Mouse (Mus musculus) urinary bladder, adult 18-20 months (tissue): ENCODE data around the gene Becn1.
"Not testable (repeated sequence)": the region's sequence is repeated elsewhere in the genome, so short reads cannot be mapped to it uniquely, and the experiment has no call there.

Experiments
- DNase-seq, 2 experiments: peaks; one replicate each; pipeline ENCODE4 v3.0.0; 2022; ENCODE audit warnings: low spot score in 2 of 2, mixed read lengths in 2 of 2

Becn1 gene

DNA sequence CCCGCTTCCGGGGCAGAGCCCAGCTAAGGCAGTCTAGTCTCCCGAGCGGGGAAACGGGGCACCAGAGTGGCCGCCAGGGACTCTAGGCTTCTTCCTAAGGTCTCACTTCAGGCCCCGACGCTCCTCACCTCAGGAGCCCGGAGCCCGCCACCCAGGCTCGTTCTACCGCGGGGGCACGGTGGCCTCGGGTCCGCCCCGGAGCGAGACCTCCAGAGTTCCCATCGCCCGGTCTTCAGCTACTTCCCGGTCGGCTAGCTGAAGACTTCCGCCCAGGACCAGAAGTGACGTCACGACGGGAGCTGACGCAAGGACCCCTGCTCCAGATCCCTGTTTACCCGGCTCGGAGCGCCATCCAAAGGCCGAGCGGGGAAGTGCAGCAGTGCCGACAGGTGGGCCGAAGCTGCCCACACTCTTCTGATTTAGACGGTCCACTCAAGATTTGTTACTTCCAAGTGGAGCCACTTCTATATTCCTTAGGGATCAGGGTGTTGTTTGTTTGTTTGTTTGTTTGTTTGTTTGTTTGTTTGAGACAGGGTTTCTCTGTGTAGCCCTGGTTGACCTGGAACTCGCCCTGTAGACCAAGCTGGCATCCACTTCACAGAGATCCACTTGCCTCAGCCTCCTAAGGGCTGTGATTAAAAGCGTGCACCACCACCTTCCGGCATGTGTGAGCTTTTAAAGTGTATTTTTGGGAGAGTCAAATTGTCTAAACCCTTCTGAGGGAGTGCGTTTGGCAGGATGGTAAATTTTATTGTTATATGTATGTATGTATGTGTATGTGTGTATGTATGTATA is at the start of gene Becn1:
Becn1 (minus strand) TSS at position 283 of the 795 bp plus-strand sequence.
- peak; percentile 90 to 94 for DNase-seq

DNA sequence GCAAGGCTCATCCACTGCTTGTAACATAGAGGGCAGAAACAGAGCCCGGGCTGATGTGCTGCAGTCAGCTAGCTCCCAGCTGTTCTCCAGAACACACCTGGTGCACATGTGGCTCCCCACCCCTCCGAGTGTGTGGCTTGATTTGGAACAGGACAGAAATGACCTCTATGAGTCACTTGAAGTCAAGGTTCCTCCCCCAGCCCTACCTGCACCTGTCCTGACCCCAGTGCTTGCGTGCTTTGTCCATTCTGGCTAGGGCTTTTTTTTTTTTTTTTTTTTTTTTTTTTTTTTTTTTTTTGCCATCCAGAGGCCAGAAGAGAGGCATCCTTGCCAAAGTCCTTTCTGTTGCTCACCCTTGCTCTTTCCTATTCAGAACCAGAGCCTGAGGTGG is 49.6 kb upstream of the Becn1 start:
- no peak for DNase-seq

DNA sequence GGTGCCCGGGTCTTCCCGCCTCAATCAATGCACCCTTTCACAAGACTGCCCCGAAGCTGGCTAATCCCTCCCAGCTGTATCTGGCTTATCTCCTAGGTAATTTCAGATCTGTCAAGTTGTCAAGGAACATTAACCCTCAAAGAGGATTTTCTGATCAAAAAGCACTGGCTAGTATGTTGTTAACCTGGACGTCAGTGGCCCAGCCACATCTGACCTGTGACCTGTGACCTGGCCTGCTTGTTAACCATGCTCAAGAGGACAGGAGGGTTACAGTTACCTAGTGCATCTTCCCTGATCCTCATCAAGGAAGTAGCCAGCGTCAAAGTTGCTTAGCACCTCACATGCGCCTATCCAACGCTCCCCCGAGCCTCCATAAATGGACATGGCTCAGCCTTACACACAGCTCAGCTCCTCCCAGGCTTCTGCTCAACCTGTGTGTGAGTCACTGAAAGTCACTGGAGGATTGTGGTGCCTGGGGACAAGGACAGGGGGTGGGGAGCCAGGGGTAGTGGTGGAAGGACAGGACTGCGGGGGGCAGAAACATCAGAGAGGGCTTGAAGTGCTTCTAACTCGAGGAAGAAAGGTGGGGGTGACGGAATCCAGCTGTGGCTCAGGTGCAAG is 49.1 kb upstream of the Becn1 start:
- DNase-seq: no peak

DNA sequence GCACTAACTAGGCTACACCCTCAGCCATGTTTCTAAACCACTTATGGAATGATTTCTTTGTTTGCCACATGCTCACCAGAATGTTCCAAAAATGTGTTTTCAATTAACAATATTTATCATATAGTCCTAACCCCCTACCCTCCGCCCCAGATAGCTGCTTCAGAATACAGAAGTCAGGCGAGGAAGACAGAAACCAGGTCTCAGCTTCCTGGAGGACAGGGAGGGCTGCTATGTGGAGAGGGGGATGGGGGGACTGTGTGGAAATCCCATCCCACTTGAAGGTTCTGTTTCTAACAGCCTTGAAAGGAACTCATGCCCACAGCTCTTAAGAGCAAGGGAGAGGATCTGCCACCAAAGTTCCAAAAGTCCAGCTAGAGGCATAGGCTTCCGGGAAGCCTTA is 47.1 kb upstream of the Becn1 start:
- no peak for DNase-seq

DNA sequence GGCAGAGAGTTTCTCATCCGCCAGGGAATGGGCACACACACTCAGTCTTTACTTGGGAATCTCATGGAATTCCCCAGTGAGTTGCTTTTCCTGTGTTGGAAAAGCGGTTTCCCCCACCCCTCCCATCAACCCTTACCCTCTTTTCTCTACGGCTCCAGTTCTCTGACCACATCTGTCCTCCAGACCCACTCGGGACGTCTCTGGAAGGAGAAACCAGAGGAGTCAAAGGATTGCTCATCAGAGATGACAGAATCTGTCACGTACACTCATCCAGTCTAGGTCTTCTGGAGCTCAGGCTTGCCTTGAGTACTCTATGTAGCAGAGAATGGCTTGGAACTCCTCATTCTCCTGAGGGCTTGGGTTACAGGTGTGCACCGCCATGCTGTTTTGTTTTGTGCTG is 46.7 kb upstream of the Becn1 start:
- DNase-seq: no peak

DNA sequence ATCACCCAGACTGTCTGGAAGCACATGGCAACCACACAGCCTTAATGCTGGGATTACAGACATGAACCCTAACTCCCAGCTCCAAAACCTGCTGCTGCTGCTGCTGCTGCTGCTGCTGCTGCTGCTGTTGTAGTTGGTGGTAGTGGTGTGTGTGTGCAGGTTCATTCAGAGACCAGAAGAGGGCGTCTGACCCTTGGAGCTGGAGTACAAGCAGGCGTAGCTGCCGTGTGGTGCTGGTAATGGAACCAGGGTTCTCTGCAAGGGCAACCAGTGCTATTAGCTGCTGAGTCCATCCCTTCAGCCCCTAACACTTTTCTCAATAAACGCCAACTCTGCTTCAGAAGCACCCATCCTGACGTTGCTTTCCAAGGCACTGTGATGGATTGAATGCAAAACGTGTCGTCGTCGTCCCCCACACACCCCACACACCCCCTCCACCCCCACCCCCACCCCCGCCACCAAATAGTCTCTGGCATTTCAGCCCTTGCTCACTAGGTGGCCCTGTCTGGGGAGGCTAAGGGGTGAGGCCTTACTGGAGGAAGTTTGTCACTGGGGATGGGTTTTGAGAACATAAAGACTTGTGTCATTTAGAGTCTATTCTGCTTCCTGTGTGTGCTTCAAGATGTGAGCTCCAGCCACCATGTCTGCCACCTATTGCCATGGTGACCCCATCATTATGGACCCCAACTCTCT is 45.1 kb upstream of the Becn1 start:
- DNase-seq: no peak

DNA sequence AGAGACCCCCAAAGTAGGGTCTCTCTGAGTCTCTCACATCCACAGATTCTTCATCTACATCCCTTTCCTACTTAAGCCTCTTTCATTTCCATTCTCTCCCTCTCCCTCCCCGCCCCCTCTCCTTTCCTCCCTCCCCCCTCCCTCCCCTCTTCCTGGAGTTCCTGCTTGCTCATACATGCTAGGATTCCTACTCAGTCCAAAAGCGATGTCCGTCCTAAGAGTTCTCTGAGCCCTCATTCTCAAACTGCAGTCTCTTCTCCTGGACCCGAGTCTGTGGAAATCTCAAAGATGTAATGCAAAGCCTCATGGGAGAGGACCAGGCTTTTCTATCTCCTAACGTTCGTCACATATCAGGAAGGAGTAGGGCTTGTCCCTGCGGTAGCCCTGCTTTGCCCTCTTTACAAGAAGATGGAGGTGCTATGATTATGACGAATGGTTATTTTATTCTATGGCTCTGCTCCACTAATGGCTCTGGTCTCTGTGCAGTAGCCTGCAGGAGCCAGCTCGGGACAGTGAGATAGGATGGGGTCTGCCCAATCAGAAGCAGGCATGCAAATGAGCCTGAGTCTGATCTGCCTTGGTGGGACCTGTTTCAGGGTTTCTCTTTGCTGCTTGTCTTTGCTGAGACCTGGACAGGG is 36.2 kb upstream of the Becn1 start:
- DNase-seq: no peak

DNA sequence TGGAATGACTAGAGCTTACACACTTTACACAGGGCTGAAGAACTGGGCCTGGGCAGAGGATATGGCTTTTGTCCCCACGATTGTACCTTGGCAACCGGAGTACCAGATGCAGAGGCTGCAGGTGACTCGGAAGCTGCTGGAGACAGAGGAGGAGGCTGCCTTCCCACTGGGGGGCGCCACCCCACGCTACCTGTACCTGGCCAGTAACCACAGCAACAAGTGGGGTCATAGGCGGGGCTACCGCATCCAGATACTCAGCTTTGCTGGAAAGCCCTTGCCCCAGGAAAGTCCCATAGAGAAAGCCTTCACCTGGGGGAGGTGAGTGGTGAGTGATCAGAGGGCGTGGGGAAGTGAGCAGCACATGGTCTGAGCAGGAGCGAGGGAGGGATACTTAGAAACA is 33.6 kb upstream of the Becn1 start:
- DNase-seq: no peak

DNA sequence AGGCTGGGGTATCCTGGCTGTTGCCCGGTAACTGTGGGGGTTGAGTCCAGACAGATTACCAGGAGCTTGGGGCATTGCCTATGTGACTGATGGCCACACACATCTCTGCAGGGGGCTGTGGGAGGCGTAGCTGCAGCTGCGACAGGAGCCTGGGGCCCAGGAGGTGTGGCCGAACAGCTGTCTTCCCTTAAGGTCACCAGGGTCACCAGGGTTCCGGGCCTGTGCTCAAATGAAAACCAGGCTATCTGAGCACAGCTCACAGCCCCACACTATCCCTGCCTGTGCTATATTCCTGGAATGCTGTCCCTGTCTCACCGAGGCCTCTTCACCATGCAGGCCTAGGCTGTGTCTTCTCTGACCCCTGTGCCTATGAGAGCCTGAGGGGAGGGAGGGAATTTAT is 32.4 kb upstream of the Becn1 start:
- no peak for DNase-seq

DNA sequence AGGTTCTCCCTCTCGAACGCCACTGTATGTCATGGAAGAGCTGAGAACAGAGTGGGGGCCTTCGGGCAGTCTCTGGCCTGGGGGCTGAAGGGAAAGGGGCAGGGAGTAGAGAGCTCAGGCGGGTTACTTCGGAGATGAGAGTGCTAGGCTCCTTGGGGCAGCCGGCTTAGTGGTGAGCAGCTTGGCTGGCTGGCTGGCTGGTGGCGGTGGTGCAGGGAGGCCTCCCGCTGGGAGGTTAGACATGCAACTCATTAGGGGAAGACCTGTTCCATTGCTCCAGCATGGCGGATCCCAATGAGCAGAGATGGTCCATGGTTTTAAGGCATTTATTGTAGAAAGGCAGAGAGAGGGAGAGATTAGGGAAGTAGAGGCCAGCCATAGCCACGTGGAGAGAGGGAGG is 31.9 kb upstream of the Becn1 start:
- DNase-seq: no peak

DNA sequence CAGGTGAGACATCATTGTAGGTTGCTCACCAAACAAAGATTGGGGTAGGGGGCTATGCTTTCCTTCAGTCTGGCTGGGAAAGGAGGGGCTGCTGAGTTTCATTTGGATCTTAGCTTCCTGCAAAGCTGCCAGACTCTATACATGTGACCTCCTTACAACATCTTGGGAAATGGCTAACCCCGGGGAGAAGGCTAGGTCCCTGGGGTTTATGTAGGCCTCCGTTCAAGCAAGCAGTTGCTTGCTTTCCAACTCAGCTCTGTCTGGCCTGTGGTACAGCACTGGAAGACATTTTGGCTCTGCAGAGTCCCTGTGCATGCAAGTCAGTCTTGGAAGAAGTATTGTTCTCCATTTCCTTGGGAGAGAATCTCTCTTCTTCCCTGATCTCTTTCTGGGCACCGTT is 30.5 kb upstream of the Becn1 start:
- no peak for DNase-seq

DNA sequence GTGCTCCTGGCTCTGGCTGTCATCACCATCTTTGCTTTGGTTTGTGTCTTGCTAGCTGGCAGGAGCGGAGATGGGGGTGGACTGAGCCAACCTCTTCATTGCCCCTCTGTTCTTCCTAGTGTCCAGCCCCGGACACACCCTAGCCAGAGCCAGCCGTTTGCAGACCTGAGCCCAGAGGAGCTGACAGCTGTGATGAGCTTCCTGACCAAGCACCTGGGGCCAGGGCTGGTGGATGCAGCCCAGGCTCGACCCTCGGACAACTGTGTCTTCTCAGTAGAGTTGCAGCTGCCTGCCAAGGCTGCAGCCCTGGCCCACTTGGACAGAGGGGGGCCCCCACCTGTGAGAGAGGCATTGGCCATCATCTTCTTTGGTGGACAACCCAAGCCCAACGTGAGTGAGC is 28.9 kb upstream of the Becn1 start:
- DNase-seq: not testable (repeated sequence)

DNA sequence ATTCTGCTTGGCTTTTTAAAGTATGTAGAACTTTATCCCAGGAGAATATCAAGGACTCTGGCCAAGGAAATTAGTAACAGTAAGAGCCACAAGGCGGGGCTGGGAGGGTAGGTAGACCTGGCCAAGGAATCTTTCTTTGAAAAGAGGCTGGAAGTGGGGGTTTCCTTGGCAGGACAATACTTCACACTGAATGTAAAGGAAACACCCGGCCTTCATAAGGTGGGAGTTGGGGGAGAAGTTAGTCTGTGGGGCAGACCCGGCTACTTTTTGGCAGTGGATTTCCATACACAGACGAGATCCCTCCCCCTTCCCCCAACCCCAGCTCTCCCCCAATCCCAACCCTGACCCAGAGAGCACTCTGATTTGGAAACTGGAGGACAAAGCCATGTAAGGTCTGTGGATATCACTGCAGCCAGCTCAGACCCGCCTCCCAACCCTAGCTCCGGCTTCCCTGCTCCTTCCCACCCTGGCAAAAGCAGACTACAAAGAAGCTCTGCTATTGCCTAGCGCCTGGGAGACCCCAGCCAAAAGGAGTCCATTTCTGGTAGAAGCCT is 28.4 kb upstream of the Becn1 start, which contains the start of gene Aoc3:
Aoc3 (plus strand) TSS at position 235 of the 554 bp plus-strand sequence.
- DNase-seq: no peak

DNA sequence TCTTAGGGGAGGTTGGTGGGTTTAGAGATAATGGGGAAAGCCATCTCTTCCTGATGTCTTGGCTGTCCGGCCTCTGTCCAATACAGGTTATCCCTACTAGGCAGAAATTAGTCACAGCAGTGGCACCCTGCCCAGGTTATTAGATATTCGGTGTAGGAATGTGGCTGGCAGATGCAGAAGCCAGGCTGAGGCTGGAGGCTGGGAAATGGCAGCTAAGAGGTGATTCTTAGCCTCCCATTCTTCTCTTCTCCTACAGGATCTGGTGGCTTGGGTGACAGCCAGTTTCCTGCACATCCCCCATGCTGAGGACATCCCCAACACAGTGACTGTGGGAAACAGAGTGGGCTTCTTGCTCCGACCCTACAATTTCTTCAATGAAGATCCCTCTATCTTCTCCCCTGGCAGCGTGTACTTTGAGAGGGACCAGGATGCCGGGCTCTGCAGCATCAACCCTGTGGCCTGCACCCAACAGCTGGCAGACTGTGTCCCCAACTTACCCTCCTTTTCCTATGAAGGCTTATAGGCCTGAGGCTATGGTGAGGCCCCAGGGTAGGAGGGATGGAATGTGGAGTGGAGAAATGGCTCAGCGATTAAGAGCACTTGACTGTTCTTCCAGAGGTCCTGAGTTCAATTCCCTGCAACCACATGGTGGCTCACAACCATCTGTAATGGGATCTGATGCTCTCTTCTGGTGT is 27.0 kb upstream of the Becn1 start:
- DNase-seq: no peak

DNA sequence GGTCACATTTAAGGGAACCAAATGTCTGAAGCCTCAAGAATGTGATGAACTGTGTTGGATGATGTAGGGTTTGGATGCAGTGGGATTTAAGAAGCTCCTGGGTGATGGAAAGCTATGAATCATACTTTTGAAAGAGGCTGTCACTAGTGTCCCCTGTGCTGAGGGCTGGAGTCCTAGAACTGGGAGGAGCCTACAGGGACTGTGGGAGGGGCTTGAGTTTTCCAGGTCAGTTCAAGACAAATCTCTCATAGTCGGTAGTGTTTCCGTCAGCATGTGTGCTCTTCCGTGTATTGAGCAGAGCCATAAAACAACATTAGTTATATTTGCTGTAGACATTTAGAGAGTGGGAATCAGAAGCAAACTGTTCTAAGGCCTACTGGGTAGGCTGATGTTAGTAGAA is 25.2 kb upstream of the Becn1 start:
- DNase-seq: no peak

DNA sequence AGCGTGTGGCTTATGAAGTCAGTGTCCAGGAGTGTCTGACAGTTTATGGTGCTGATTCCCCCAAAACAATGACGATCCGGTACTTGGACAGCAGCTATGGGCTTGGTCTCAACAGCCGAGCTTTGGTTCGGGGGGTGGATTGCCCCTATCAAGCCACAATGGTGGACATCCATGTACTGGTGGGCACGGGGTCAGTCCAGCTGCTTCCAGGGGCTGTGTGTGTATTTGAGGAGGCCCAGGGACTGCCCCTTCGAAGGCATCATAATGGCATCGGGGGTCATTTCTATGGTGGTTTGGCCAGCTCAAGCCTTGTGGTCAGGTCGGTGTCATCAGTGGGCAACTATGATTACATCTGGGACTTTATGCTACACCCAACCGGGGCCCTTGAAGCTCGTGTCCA is 24.1 kb upstream of the Becn1 start:
- DNase-seq: no peak

DNA sequence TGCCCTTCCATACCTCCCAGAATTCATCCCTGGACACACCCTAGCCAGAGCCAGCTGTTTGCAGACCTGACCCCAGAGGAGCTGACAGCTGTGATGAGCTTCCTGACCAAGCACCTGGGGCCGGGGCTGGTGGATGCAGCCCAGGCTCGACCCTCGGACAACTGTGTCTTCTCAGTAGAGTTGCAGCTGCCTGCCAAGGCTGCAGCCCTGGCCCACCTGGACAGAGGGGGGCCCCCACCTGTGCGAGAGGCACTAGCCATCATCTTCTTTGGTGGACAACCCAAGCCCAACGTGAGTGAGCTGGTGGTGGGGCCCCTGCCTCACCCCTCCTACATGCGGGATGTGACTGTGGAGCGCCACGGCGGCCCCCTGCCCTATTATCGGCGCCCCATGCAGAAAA is 23.1 kb upstream of the Becn1 start:
- DNase-seq: not testable (repeated sequence)

DNA sequence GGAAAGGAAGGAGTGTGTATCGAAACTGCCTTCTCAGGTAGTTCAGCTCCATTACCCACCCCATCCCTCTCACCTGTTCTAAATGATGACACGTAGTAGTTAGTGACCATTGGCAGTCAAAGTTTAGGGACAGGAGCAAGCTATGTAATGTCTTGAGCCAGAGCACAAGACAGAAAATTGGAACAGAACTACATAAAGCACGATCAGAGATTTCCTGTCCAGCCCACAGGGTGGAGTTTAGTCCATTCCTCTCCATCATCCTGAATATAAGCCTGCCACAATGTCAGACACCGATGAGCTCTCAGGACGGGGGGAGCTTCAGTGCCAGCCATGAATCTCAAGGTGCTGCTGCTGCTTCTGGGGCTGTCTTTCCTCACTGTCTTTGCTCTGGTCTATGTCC is 22.7 kb upstream of the Becn1 start, which contains the start of gene Aoc2:
Aoc2 (plus strand) TSS at position 301 of the 400 bp plus-strand sequence.
- DNase-seq: no peak

DNA sequence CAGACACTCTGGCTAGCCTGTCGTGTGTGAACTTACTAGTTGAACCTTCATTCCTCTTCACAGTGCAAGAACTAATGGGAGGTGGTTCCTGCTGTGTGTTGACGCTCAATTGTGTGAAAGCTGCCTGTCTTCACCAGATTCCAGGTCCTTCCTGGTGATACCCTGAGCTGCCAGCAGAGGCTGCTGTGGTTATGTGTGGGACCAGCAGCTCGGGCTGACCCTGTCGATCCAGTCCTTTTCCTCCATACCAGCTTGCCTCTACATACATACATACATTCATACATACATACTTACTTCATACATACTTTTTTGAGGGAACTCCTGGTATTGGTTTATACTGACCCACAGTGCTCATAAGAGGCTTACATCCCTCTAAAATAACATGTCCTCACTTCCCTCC is 21.5 kb upstream of the Becn1 start:
- peak; percentile 31 to 68 for DNase-seq

DNA sequence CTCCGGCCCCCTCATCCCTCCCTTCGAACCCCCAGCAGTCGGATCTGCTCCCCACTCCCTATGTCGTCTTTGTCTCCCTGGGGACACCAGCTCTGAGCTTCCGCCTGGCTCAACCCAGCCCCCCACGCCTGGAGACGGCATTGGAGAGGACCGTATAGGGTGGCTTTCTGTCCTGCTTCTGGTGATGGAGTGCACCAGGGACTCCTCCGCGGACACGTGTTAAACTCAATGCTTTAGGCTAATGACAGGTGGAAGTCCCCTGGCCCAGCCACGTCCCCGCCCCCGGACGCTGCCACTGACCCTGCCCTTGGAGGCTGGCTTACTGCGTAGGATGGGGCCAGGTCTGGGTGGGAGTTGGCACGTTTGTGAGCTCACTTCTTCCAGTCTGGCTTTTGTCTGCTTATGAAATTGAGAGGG is 14.4 kb upstream of the Becn1 start:
- no peak for DNase-seq
